Mouse (Mus musculus): ENCODE results near the gene Sqor. TPM values are rescaled to one million over a fixed set of nuclear protein-coding genes. Genes with fewer than 3 reads are reported as not detected.

Sqor gene
- total RNA-seq, 2 experiments from 2014 or later, result 3.6 to 4.9 TPM

- intact Hi-C loops (cut with DNase I), result no loop called here
- DNase-seq (ENCODE audit: extremely low spot score in 1 of 2, low spot score in 2 of 2), result no peak
Measured at GRCm38 (mm10) chr2:122780447-122780846, 15.4 kb downstream of the Sqor start.

- intact Hi-C loops (cut with DNase I), result no loop called here
- DNase-seq (ENCODE audit: extremely low spot score in 1 of 2, low spot score in 2 of 2), result no peak
Measured at GRCm38 (mm10) chr2:122781590-122782356, 16.7 kb downstream of the Sqor start.

DNA sequence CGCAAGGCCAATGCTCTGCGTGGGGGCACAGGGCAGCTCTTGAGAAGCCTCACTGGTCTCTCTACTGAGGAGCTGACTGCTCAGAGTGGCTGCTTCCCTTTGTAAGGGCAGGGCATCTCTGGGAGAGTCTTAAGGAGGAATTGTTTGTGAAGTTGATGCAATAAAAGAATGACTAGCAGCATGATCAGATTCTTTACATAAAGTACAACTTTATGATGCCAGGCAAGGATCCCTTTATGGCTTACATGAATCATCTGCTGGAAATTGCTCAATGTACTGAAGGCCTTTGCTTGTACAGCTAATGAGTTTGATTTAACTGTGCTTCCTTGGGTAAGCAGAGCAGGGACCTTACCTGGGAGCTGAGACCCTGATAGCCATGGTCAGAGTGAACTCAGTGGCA lies 18.7 kb downstream of the Sqor start:
- no peak for DNase-seq (ENCODE audit: extremely low spot score in 1 of 2, low spot score in 2 of 2)
- intact Hi-C loops (cut with DNase I), result no loop called here

- intact Hi-C loops (cut with DNase I), result no loop called here
- DNase-seq (ENCODE audit: extremely low spot score in 1 of 2, low spot score in 2 of 2), result no peak
Measured at GRCm38 (mm10) chr2:122784701-122785100, 19.7 kb downstream of the Sqor start.

DNA sequence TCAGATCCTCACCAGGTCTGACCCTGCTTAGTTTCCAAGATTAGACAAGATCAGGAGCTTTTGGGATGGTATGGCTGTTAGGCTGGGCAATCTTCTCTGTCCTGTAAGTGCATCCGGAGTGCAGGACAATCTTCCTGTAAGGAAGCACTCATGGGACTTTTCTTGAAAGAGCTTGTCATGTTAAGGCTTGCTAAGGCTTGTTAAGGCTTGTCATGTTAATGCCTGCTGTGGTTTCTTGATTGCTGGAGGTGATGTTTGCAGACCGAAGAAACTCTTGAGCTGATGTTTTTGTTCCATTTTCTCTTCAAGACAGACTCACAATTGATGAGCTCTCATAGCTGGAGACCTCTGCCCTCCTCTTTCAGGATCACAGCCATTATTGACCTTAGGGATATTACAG lies 21.1 kb downstream of the Sqor start:
- intact Hi-C loops (cut with DNase I), result no loop called here
- no peak for DNase-seq (ENCODE audit: extremely low spot score in 1 of 2, low spot score in 2 of 2)

- intact Hi-C loops (cut with DNase I), result no loop called here
- DNase-seq (ENCODE audit: extremely low spot score in 1 of 2, low spot score in 2 of 2), result no peak
Measured at GRCm38 (mm10) chr2:122789311-122789710, 24.3 kb downstream of the Sqor start.

DNA sequence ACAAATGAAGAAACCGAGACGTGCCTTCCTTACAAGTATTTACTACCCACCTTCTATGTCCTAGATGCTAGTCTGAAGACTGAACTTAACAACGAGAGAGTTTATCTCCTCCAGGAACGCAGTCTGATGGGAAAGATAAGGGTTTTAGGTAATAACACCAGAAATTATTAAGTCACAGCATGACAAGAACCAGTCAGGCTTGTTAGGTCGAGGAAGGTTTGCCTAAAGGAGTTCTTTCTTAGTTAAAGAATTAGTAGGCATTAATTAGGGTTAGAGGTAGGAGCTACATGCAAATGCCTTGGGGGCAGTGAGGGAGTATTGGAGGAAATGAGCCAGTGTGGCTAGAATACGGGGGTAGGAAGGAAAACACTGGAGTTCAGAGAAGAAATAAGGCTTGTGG lies 24.7 kb downstream of the Sqor start:
- intact Hi-C loops (cut with DNase I), result no loop called here
- DNase-seq (ENCODE audit: extremely low spot score in 1 of 2, low spot score in 2 of 2), result no peak

GRCm38 (mm10) chr2:122804392-122804791 lies 39.4 kb downstream of the Sqor start:
- DNase-seq (ENCODE audit: extremely low spot score in 1 of 2, low spot score in 2 of 2), result no peak
- intact Hi-C loops (cut with DNase I), result no loop called here

GRCm38 (mm10) chr2:122806040-122806439 lies 41.0 kb downstream of the Sqor start:
- DNase-seq (ENCODE audit: extremely low spot score in 1 of 2, low spot score in 2 of 2), result no peak
- intact Hi-C loops (cut with DNase I), result no loop called here

- no peak for DNase-seq (ENCODE audit: extremely low spot score in 1 of 2, low spot score in 2 of 2)
- intact Hi-C loops (cut with DNase I), result no loop called here
Measured at GRCm38 (mm10) chr2:122809027-122809426, 44.0 kb downstream of the Sqor start.

GRCm38 (mm10) chr2:122816986-122817385 lies 51.9 kb downstream of the Sqor start:
- intact Hi-C loops (cut with DNase I), result no loop called here
- no peak for DNase-seq (ENCODE audit: extremely low spot score in 1 of 2, low spot score in 2 of 2)

- intact Hi-C loops (cut with DNase I), result loop anchor here (10.0 kb wide), 1 partner anchor 1274 kb away; no protein-coding TSS in a partner anchor
- DNase-seq (ENCODE audit: extremely low spot score in 1 of 2, low spot score in 2 of 2), result no peak
Measured at GRCm38 (mm10) chr2:122821246-122821645, 56.2 kb downstream of the Sqor start.

GRCm38 (mm10) chr2:122825406-122826236 lies 60.6 kb downstream of the Sqor start:
- intact Hi-C loops (cut with DNase I), result loop anchor here (10.0 kb wide), 1 partner anchor 1269 kb away; no protein-coding TSS in a partner anchor

GRCm38 (mm10) chr2:122826302-122826701 lies 61.3 kb downstream of the Sqor start:
- intact Hi-C loops (cut with DNase I), result loop anchor here (10.0 kb wide), 1 partner anchor 1268 kb away; no protein-coding TSS in a partner anchor
- DNase-seq (ENCODE audit: extremely low spot score in 1 of 2, low spot score in 2 of 2), result peak in 1 of 2 experiments; percentile 9

More at GRCm38 (mm10) chr2:122825406-122826236, 60.6 kb downstream of the Sqor start:
- peak; percentile 51 to 66 for DNase-seq (ENCODE audit: extremely low spot score in 1 of 2, low spot score in 2 of 2)

DNA sequence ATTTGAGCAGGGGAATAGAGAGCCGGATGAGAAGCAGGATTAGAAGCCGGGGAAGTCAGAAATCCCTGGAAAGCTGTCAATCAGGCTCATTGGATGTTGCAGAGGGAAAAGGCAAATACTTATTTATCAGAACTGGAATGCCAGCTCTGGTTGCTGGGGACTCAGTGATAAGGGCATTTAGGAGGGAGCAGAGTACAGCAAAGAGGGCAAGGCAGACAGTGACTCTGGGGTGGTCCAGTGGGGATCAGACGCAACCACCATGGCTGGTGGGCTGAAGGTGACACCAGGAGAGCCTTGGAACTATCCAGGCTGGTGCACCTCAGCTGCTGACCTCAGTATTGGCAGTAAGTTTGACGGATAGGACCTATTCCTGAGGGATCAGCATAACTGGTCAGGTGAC lies 89.6 kb downstream of the Sqor start:
- intact Hi-C loops (cut with DNase I), result no loop called here

GRCm38 (mm10) chr2:122855354-122855753 lies 90.3 kb downstream of the Sqor start:
- intact Hi-C loops (cut with DNase I), result no loop called here
- DNase-seq (ENCODE audit: extremely low spot score in 1 of 2, low spot score in 2 of 2), result no peak

More for the DNA sequence above, 89.6 kb downstream of the Sqor start:
- no peak for DNase-seq (ENCODE audit: extremely low spot score in 1 of 2, low spot score in 2 of 2)

Measured in left cerebral cortex, postnatal 10 days (tissue).